Mouse (Mus musculus) liver, postnatal 0 days (tissue): ENCODE data around the gene Cntd1.

Experiments
- CTCF ChIP-seq: sonication (generic); IDR thresholded peaks from 2 replicates; pipeline ENCODE4 v1.5.1; 2016; ENCODE audit warnings: antibody characterized with exemption, low read depth
- EP300 ChIP-seq: IDR thresholded peaks from 2 replicates; pipeline ENCODE4 v1.6.1; 2016; ENCODE audit warnings: antibody characterized with exemption, low read depth, mild to moderate bottlenecking

- TF ChIP-seq CTCF: no peak
- no peak for TF ChIP-seq EP300
These were observed 17.9 kb upstream of the Cntd1 start for GRCm38 (mm10) chr11:101260826-101261380.
